Mouse (Mus musculus) CD4-positive helper T cell, adult 2 months (primary cell): Measurements from ENCODE around the gene Gp5.

Experiments used
- DNase-seq: peaks from one replicate; pipeline ENCODE4 v3.0.0-alpha.2; 2012; ENCODE audit warnings: low read depth, missing footprints, low spot score

Gene Gp5

GRCm38 (mm10) chr16:30280676-30281297 is 29.8 kb downstream of the Gp5 start:
- DNase-seq = no peak

- DNase-seq = no peak
These were observed 32.2 kb downstream of the Gp5 start for GRCm38 (mm10) chr16:30278406-30278805.

GRCm38 (mm10) chr16:30275558-30276340 is 34.8 kb downstream of the Gp5 start:
- DNase-seq = no peak

- DNase-seq = no peak
These were observed 37.5 kb downstream of the Gp5 start for GRCm38 (mm10) chr16:30273065-30273464.

GRCm38 (mm10) chr16:30271941-30272595 is 38.5 kb downstream of the Gp5 start:
- DNase-seq = no peak

GRCm38 (mm10) chr16:30271223-30271761 is 39.3 kb downstream of the Gp5 start:
- DNase-seq = no peak

- no peak for DNase-seq
These were observed 43.2 kb downstream of the Gp5 start, which contains the start of gene Cpn2 for GRCm38 (mm10) chr16:30267359-30267758. Gene Cpn2 (minus strand): TSS chr16:30267499.

- DNase-seq = no peak
These were observed 44.0 kb downstream of the Gp5 start for GRCm38 (mm10) chr16:30266561-30266960.

GRCm38 (mm10) chr16:30265611-30266010 is 45.0 kb downstream of the Gp5 start:
- DNase-seq = no peak

- DNase-seq = no peak
These were observed 47.4 kb downstream of the Gp5 start for GRCm38 (mm10) chr16:30263156-30263555.

GRCm38 (mm10) chr16:30262664-30263063 is 47.9 kb downstream of the Gp5 start:
- DNase-seq = peak; percentile 63

GRCm38 (mm10) chr16:30262157-30262556 is 48.4 kb downstream of the Gp5 start:
- no peak for DNase-seq

- DNase-seq = no peak
These were observed 49.2 kb downstream of the Gp5 start for GRCm38 (mm10) chr16:30261341-30261740.

GRCm38 (mm10) chr16:30260012-30260635 is 50.5 kb downstream of the Gp5 start:
- no peak for DNase-seq

- no peak for DNase-seq
These were observed 51.1 kb downstream of the Gp5 start for GRCm38 (mm10) chr16:30259444-30259843.

GRCm38 (mm10) chr16:30258441-30258840 is 52.1 kb downstream of the Gp5 start:
- DNase-seq = no peak

- no peak for DNase-seq
These were observed 52.9 kb downstream of the Gp5 start for GRCm38 (mm10) chr16:30257718-30258117.
